Mouse (Mus musculus): ENCODE data around the gene 4930486L24Rik. TPM values are rescaled to one million over a fixed set of nuclear protein-coding genes. Genes with fewer than 3 reads are reported as not detected.

Gene 4930486L24Rik
- polyA plus RNA-seq, 1 experiment from 2014 or later: 0.36 TPM

Other genes starting within 250 kb of the 4930486L24Rik start
- gene BC051665, start 78.1 kb downstream of the 4930486L24Rik start, polyA plus RNA-seq (2014; fragmentation: Nextera tagmentation; extraction: Ambion mirVana): not detected in 2 replicates
- gene Ctsll3, start 61.6 kb downstream of the 4930486L24Rik start, polyA plus RNA-seq (2014; fragmentation: Nextera tagmentation; extraction: Ambion mirVana): not detected in 2 replicates
- 0.17 TPM in 1 of 2 replicates, not detected in the other for gene Gm49392, start 32.4 kb upstream of the 4930486L24Rik start, polyA plus RNA-seq (2014; fragmentation: Nextera tagmentation; extraction: Ambion mirVana)
- gene Ctla2b, start 33.0 kb upstream of the 4930486L24Rik start, polyA plus RNA-seq (2014; fragmentation: Nextera tagmentation; extraction: Ambion mirVana): 1.2 and 2.4 TPM in 2 replicates
- gene Tpbpb, start 40.4 kb upstream of the 4930486L24Rik start, polyA plus RNA-seq (2014; fragmentation: Nextera tagmentation; extraction: Ambion mirVana): not detected in 2 replicates
- not detected in 2 replicates for gene Gm49393, start 71.1 kb upstream of the 4930486L24Rik start, polyA plus RNA-seq (2014; fragmentation: Nextera tagmentation; extraction: Ambion mirVana)
- gene Gm49391, start 72.1 kb upstream of the 4930486L24Rik start, polyA plus RNA-seq (2014; fragmentation: Nextera tagmentation; extraction: Ambion mirVana): 2.0 TPM in 1 of 2 replicates, not detected in the other
- 13.2 and 15.0 TPM in 2 replicates for gene Ctla2a, start 72.2 kb upstream of the 4930486L24Rik start, polyA plus RNA-seq (2014; fragmentation: Nextera tagmentation; extraction: Ambion mirVana)
- gene Tpbpa, start 77.5 kb upstream of the 4930486L24Rik start, polyA plus RNA-seq (2014; fragmentation: Nextera tagmentation; extraction: Ambion mirVana): not detected in 2 replicates
- gene Ctsj, start 141.5 kb upstream of the 4930486L24Rik start, polyA plus RNA-seq (2014; fragmentation: Nextera tagmentation; extraction: Ambion mirVana): not detected in 2 replicates
- gene Ctsq, start 176.2 kb upstream of the 4930486L24Rik start, polyA plus RNA-seq (2014; fragmentation: Nextera tagmentation; extraction: Ambion mirVana): not detected in 2 replicates